Mouse (Mus musculus): Measurements from ENCODE around the gene Adck1.
A peak's percentile ranks its signal among the peaks of the same experiment; 100 is the strongest.
"Not testable (repeated sequence)": the region's sequence is repeated elsewhere in the genome, so short reads cannot be mapped to it uniquely, and the experiment has no call there.

The Adck1 gene

DNA sequence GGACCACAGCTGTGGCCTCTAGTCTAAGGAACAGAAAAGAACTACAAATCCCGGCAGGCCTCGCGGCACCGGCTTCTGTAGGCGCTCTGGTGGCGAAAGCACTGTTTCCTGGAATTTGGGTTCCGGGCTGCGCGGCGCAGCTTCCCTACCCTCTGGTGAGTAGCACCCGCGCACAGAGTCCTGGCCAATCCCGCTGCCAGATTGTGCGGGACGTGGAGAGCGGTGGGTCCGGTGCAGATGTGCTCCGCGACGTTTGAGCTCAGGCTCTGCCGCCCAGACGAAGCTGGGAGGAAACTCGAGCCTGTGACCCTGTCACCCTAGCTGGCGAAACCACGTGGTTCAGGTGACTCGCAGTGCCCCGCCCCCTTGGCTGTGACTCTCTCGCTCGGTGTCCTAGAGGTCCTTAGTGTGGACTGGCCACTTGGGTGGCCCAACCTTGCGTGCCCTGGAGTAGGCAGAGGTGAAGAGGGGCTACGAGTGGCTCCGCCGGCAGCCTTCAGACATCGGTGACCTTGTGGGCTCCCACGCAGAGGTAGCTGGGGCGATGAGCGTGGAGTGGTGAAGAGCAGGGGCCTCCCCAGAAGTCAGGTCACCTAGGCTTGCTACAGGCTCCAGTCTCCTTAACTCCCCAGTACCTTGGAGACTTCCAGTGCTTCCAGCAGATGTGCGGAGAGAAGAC lies at the start of gene Adck1:
Adck1 (plus strand) TSS at position 114 of the 679 bp plus-strand sequence.
- DNase-seq (ENCODE audit: low read depth): peak; percentile 93

DNA sequence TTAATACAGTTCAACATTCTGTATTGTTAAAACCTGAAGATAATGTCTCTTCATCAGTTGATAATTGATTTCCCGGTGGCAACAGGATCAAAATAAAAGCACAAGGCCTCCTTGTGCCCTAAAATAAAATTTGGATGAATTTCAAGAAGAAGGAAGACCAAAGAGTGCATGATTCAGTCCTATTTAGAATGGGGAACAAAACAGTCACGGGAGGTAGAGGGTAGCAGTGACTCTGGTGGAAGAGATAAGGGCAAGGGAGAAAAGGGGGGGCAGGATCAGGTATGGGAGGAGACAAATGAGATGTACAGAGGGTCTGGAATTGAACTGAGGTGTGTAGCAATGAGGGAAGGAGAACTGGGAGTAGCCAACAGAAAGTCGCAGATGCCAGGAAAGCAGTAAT lies 45.8 kb upstream of the Adck1 start:
- DNase-seq (ENCODE audit: low read depth): no peak

DNA sequence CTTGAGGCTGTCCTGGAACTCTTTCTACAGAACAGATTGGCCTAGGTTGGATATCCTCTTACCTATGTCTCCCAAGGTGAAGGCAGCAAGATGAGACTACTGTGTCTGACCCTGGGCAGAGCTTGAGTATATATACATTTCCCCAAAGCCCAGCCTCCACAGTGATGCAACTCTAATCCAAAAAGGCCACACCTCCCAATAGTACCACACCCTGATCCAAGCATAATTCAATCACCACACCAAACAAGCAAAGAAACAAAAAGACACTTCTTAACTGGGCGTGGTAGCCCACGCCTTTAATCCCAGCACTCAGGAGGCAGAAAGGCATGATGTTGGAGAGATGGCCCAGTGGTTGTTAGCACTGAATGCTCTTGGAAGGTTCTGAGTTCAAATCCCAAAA lies 36.4 kb upstream of the Adck1 start, which contains the start of gene Gm5039:
Gm5039 (minus strand) TSS at position 101 of the 400 bp plus-strand sequence.
- DNase-seq (ENCODE audit: low read depth): not testable (repeated sequence)

DNA sequence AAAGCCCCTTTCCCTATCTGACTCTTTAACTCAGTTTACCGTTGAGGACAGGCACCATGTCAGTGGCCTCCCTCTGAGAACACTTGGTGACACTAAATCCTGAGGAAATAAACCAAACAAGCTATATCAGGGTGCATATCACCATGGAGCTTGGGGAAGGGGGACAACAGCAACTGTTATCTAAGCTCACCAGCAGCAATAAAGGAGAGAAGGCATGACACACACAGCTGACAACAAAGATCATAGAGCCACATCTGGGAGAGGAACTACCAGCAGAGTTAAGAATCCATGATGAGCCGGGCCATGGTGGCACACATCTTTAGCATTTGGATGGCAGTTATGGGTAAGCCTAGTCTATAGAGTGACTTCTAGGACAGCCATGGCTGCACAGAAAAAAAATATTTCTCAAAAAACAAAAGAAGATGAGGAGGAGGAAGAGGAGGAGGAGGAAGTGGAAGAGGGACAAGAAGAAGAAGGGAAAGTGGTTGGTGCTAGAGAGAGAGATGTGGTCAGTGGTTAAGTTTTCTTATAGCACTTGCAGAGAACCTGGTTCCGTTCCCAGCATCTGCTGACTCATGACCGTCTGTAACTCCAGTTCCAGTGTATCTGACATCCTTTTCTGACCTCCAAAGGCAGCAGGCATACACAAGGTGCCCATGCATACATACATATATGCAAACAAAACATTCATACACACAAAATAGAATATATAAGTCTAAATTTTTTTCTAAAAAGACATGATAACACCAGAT lies 23.5 kb upstream of the Adck1 start:
- DNase-seq (ENCODE audit: low read depth): not testable (repeated sequence)

DNA sequence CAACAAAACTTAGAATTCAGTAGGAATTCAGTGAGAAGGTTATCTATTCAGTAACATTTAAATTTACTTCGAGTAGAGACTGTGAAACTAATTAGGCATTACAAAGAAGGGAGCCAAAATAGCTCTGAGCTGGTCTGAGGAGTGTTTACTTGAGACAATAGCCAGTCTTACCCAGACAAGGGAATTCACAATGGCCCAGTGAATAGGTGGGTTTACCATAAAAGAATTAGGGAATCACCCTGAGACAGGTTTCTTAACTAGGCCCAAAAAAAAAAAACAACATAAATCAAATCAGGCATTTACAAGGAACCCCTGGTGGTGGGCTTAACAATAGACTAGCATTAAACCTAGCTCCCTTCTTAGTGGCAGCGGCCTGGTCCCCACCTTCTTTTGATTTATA lies 19.1 kb upstream of the Adck1 start:
- DNase-seq (ENCODE audit: low read depth): not testable (repeated sequence)

DNA sequence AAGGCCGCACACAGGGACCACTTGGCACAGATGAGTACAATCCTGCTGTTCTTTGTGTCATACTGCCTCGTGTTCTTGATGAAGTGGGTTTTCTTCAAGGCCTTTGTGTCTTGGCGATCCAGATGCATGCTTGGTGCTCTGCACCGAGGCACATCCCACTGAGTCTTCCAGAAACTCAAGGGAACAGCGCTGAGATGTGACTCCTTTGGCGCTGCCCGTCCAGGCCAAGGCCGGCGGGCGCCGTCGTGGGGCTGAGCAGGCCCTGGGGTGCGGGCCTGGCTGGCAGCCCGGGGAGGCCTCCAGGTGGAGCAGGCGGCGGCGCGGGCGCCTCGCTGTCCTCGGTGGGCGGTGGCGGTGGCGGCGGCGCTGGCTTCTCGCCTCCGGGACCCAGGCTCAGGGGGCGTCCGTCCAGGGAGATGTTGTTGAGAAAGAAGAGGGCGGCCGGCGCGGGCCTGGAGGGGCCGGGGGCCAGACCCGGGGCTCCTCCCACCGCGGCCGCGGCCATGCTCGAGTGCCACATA lies 6.1 kb upstream of the Adck1 start:
- DNase-seq (ENCODE audit: low read depth): no peak

DNA sequence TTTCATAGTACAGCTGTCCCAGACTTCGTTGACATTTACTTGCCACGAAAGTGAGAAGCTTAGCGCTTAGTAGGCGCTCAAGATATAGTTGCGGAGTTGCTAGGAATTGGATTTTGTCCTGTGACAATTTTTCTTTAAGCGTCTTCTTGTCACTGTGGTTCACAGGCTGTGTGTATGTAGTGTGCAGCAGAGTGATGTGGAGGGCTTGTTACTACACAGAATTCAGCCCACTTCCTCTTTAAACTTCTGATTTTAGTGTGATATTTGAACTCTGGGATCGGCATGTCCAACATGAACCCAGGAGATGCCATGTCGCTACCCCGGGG lies 729 bp downstream of the Adck1 start:
- no peak for DNase-seq (ENCODE audit: low read depth)

DNA sequence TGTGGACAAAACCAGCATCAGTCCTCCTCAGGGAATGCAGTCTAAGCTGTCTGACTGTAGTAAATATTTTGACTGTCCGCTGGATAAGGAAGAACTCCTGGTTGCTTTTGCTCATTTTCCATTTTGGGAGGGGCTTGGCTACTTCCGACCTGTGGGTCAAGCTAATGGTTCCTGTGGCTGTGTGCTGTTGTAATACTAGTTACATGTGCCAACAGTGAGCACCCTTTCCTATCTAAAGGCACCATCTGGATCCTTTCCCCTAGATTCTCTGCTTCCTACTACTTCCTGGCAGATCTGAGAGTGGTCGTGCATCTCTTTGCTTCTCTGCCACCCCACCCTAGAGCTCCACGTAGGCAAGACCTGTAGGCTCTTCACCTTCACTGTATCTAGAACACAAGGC lies 7.3 kb downstream of the Adck1 start:
- no peak for DNase-seq (ENCODE audit: low read depth)

DNA sequence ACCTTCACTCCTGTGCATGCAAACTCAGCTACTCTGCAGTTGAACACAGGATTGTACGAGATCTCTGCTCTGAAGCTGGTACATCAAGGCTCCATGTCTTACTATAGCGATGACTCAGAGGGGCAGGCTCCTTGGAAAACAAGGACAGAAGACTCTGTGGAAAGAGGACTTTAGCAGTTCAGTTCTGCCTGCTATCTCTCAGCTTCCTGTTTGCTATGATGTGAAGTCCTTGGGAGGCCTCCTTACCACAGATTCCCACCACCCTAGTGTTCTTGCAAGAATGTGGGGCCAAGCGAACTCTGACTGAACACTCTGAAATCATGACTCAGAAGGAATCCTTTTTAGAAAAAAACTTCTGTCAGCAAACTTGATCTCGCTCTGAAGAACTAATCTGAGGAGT lies 8.3 kb downstream of the Adck1 start:
- DNase-seq (ENCODE audit: low read depth): peak; percentile 43

DNA sequence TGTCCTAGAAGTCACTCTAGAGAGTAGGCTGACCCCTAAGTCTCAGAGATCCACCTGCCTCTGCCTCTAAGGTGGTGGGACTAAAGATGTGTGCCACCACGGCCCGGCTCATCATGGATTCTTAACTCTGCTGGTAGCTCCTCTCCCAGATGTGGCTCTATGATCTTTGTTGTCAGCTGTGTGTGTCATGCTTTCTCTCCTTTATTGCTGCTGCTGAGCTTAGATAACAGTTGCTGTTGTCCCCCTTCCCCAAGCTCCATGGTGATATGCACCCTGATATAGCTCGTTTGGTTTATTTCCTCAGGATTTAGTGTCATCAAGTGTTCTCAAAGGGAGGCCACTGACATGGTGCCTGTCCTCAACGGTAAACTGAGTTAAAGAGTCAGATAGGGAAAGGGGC lies 9.3 kb downstream of the Adck1 start:
- DNase-seq (ENCODE audit: low read depth): not testable (repeated sequence)

DNA sequence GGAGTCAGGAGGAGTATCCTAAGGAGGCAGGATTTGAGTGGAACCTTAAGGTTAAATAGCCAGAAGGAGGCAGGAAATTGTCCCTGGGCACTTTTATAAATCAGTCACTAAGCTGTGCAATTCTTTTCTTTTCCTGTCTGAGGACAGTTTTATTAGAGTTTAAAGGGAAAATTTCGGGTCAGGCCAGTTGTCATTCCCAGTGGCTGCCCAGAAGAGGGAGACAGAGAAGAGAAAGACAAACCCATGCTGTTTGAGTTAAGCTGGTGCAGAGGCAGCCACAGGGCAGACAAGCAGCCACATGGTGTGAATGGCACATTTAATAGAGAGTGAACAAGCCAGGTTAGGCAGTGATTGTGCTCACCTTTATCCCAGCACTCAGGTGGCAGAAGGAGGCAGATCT lies 10.0 kb downstream of the Adck1 start:
- DNase-seq (ENCODE audit: low read depth): peak; percentile 24

DNA sequence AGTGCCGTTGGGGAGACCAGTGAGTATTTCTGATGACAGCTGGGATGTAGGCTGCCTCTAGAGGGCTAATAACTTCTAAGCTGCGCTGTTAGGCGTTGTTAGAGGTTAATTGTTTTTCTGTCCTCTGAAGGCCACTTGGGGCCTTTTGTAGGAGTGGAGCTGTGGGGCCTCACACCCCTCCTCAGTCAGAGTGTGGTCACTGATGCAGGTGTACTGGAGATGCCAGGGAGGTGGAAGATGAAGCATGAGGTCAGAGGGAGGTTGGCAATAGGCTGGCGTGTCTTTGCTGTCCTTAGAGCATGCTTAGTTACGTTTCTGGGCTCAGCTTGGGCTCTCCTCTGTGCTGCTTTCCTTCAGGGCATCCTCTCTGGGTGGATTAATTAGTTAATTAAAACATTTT lies 11.7 kb downstream of the Adck1 start:
- DNase-seq (ENCODE audit: low read depth): no peak

DNA sequence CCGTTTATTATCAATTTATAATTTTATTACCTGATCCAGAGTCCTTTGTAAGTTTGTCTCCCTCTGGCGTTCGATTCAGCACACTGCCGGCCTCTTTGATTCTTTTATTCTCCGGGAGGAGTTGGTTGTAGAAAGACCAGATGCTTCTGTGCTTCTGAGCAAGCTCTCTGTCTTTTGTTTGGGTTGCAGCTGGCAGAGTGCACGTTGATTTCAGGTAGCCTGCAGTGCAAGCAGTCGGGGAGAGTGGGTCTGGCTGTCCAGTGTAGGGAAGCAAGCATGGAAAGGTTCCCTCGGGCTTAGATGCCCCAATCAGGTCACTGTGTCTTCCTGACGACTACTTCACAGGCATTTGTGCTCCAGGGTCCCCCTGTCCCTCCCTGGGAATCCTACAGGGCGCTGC lies 16.5 kb downstream of the Adck1 start:
- peak; percentile 64 for DNase-seq (ENCODE audit: low read depth)

DNA sequence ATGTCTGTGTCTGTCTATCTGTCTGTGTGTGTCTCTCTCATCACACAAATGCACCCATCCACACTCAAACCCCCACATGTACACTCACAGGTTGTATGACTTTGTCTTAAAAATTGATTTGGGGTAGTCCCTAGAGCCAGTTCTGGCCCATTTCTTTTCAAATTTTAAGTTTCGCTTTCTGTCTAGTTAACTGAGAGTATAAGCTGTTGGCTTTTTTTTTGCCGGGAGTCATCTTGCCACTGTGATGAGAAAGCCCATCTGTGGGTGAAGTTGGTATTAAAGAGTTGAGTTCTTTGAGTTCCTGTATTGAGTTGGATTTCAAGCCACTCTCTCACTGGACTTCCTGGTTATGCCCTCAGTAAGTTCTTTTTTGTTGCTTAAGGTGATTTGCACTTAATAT lies 17.9 kb downstream of the Adck1 start:
- DNase-seq (ENCODE audit: low read depth): no peak

DNA sequence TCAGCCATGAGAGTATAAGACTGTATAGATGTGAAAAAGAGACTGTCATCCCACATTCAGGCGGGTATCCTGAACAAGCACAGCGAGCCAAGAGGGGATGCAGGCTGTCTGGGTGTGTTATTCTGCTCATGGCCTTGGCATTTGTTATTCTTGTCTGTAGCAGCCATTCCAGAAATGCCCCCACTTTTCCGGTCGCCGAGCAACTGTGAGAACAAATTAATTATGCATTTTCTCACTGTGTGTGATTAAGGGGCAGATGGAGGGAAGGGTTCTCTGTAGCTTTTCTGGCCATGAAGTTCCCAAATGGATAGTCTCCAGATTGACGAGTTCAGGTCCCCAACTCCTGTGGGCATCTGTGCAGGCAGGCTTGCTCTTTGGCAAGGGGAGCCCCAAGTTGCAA lies 28.5 kb downstream of the Adck1 start:
- no peak for DNase-seq (ENCODE audit: low read depth)

DNA sequence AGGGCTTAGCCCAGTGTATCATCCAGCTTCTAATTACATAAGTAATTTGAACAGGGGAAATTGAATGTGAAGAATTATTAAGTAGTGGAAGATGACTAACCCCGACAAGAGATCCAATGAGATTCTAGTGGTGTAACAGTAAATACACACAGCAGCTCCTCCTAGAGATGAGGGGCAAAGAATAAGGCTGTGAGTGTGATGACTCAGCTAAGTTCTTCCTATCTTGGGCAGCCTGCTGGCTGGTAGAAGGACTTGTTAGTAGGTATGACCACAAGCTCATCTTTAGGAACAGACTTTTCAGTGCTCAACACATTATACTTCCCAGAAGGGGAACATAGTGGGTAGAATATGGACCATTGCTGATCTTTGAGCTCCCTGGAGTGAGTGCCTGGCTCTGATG lies 38.3 kb downstream of the Adck1 start:
- DNase-seq (ENCODE audit: low read depth): no peak

DNA sequence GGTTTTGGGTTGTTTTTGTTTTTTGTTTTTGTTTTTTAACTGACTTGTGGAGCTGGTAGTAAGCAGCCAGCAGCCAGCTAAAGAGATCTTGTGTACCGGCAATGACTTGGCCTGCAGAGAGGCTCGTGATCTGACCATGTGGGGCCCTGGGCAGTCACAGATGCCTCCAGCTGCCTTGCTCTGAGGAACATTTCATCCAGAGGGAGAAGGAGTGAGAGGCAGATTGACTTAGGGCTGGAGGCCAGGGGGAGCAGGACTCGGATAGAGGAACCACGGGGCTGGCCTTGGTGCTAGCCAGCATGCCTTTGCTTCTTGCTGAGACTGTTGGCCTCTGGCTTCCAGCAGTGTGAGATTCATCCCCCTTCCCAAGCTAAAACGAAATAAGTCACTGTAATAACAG lies 43.2 kb downstream of the Adck1 start:
- DNase-seq (ENCODE audit: low read depth): peak; percentile 25

DNA sequence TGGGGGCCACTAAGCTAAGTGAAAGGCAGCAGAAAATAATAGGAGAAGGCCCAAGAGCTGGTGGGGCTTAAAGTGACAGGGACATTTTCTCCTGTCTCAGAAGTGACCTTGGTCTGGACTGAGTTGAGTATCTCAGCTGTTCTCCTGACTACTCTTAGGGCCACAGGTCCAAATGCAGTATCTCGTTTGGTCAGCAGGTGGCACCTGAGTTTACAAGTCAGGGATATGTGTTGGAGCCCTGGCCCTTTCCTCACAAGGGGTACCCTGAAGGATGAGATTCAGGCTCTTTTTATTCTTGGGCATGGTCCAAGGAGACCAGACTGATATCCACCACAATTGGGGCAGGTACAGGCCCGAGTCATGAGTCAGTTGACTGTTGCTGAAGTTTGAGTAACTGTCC lies 44.8 kb downstream of the Adck1 start:
- peak; percentile 74 for DNase-seq (ENCODE audit: low read depth)

DNA sequence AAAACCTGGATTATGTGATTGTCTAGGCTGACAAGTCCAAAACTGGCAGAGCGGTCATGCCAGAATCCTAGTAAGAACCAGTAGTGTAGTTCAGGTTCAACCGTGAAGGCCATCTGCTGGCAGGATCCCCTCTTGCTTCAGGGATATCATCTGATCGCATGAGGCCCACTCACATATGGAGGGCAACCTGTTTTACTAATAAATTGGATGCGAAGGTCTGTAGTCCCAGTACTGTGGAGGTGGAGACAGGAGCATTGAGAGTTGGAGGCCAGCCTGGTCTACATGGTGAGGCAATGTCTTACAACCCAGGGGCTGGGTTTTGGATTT lies 47.6 kb downstream of the Adck1 start:
- DNase-seq (ENCODE audit: low read depth): no peak

DNA sequence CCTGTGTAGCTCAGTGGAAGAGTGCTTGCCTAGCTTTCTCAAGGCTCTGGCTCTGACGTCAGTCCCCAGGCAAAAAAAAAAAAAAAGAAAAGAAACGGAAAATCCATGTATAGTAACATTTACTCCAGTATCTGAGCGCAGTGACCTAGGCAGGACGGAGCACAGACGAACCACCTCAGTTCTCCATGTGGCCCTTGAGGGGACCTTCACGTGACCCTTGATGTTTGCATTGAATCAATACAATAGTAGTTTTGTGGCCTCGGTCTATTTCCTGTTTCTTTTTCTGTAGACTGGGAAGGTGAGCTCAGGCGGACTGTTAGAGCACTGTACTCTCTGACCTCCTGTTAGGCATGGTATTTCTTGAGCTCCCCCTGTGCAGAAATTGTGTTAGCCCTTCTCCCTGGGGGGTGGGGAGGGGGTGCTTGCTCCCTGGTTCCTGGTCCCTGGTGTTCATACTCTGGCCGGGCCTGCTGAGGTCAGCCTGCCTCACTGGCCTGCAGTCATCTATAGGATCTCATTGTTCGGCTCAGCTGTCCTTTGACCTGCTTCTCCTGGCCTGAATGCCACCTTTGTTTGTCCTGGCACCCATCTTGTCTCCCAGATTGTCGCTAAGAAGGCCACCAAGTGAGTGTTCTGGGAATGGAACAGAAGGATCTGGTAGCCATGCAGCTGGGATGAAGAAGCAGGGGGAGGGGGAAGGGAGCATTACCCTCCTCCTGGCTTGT lies 48.1 kb downstream of the Adck1 start:
- DNase-seq (ENCODE audit: low read depth): no peak

DNA sequence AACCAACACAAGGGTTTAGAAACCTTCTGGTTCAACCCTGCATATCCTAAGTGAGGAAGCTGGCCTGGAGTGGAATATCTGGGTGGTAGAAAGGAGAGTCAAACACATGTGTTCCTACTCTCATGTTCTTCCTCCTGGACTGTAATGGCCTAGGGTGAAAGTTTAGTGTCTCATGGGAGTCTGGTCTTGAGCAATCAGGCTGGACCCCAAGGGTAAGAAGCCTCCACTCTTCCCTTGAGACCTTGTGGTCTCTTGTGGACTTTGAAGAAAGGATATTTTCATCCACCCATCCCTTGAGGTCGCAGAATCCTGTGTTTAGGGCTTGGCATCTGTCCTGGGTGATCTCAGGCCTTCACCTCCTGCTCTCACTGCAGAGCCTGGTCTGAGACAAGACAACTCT lies 52.9 kb downstream of the Adck1 start:
- no peak for DNase-seq (ENCODE audit: low read depth)

DNA sequence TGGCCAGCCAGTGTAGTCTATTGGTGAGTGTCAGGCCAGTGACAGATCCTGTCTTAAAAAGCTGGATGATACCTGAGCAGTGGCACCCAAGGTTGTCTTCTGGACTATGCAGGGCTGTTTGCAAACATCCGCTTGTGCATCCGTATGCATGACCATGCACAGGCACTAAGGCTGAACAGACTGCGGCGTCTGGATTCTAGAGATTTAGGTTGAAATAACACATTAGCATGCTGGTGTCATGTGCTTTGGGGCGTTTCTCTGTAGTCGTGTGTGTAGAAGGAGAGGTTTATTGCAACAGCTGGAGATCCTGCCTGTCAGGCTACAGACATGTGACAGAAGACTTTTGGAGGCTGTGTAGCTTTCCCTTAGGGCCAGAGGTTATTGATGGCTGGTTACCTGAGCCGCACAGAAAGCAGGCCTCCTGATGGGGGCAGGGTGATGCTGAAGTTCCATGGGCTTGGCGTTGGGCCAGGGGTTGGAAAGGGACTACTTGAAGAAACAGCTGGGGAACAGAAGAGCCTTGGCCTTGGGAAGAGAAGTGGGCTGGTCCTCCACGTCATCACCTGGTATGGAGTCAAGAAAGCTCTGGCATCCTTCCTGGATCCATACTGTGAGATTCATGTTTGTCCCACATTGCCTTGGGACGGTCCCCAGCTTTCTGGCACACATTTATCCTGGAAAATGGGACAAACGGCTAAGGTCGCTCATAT lies 59.7 kb downstream of the Adck1 start:
- peak; percentile 31 for DNase-seq (ENCODE audit: low read depth)
